Mouse (Mus musculus) small intestine, adult 2 months (tissue): ENCODE data around the gene Mpst. TPM values are rescaled to one million over a fixed set of nuclear protein-coding genes. Genes with fewer than 3 reads are reported as not detected.

Experiments used
- H3K27ac ChIP-seq: fragments of 200-500 bp; 2 replicates; pipeline ENCODE4 v1.5.1; 2012; ENCODE audit warnings: low read depth, low read length, control low read depth, inconsistent platforms; ENCODE audit not compliant: insufficient read depth
- H3K27me3 ChIP-seq: fragments of 200-500 bp; 2 replicates; pipeline ENCODE4 v1.6.1; 2012; ENCODE audit warnings: mild to moderate bottlenecking, moderate library complexity, low read length, inconsistent platforms; ENCODE audit not compliant: control insufficient read depth, insufficient read depth
- H3K36me3 ChIP-seq: fragments of 200-500 bp; 2 replicates; pipeline ENCODE4 v1.6.1; 2012; ENCODE audit warnings: mild to moderate bottlenecking, low read length, control low read depth, inconsistent platforms; ENCODE audit not compliant: control insufficient read depth, insufficient read depth
- H3K4me1 ChIP-seq: fragments of 200-500 bp; 2 replicates; pipeline ENCODE4 v1.6.1; 2012; ENCODE audit warnings: low read length, inconsistent platforms, mixed read lengths; ENCODE audit not compliant: control insufficient read depth, insufficient read depth, insufficient read length
- H3K4me3 ChIP-seq: fragments of 200-500 bp; 2 replicates; pipeline ENCODE4 v1.5.1; 2012; ENCODE audit warnings: low read depth, mild to moderate bottlenecking, control low read depth, inconsistent platforms, low read length, moderate library complexity
- CTCF ChIP-seq: fragments of 200-500 bp; IDR thresholded peaks from 2 replicates; pipeline ENCODE4 v1.5.1; 2012; ENCODE audit warnings: low read depth, mild to moderate bottlenecking, control low read depth, inconsistent platforms, low read length, moderate library complexity, mixed read lengths; ENCODE audit not compliant: insufficient replicate concordance, insufficient read length; ENCODE audit errors: extremely low read depth
- POLR2A ChIP-seq: fragments of 200-500 bp; IDR thresholded peaks from 2 replicates; pipeline ENCODE4 v1.6.1; 2012; ENCODE audit warnings: low read depth, mild to moderate bottlenecking, control low read depth, inconsistent platforms, low read length, moderate library complexity
- WGBS: fragments of 180-500 bp; shearing (Covaris S2); methylation state at CpG from one replicate; pipeline ENCODE4 v1.1.7; 2018; 5-methylcytosine and 5-hydroxymethylcytosine counted together
- polyA plus RNA-seq: library from polyadenylated mRNA; depleted of rRNA; stranded (reverse); fragments of >200 nt; gene quantifications from 2 replicates; pipeline ENCODE4 v1.2.3, GENCODE M21; 2012; rRNA removed

Mpst gene
- 115 and 177 TPM in 2 replicates for polyA plus RNA-seq

DNA sequence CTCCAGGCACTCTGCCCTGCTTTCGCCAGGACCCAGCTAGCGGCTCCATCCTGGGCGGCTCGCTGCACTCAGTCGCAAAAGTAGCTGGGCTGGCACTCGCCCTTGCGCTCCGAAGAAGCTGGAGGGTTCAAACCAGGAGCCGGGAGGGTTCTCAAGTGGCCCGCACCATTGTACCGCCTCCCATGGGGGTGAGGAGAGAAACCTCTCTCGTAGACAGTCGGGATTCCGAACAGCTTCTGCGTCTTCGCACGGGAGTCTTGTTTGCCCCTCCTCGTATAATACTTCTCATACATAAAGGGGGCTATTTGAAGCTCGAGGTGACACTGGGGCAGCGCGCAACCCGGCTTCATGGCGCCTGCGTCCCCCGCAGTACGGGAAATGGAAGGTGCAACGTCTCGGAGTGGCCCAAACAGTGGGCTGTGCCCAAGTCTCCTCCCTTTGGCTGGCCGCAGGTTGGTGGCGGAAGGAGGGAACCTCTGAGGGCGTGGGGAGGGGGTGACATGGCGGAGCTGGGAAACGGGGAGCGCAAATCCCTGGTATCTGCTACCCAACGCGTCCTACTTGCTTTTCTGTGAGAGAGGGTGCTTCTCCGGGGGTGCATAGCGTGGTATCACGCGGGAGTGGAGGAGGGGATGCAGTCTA, at the start of gene Mpst:
TSS of gene Mpst (plus strand) at position 124 of the 642 bp plus-strand sequence.
- H3K4me1 ChIP-seq, result peaks cover 51% of the 10 kb centered on the region
- H3K27me3 ChIP-seq, result no peaks in the 10 kb centered on the region
- WGBS, result under 1% methylated on average over 40 of the region's 40 CpGs
- H3K36me3 ChIP-seq, result no peaks in the 10 kb centered on the region
- H3K4me3 ChIP-seq, result peak within 1 kb of the TSS; percentile 88
- TF ChIP-seq CTCF (peak; percentile 5; the same call in 1 of the 2 replicates), POLR2A (peak; percentile 62; the same call in 1 of the 2 replicates)
- peak within 1 kb of the TSS; percentile 95 for H3K27ac ChIP-seq

DNA sequence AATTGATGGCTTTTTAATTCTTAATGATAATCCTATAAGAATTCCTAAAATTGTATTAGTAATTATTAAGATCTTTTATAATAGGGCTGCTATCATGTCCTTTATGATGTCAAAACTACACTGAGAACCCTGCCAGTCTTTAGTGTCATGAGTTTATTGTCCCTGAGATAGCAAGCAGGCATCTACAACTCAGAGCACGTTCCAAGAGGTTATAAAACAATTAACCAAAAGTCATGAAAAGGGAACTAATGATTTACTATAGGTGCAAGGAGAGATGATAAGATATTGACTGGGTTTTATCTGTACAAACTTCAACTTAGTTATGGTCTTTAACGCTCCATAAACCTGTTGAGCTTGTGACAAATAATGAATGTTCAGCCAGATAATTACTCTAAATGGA, 40.3 kb upstream of the Mpst start:
- no peak overlapping the region for H3K27ac ChIP-seq
- TF ChIP-seq CTCF, result no peak
- H3K27me3 ChIP-seq, result peaks cover 60% of the 10 kb centered on the region
- H3K4me3 ChIP-seq, result no peak overlapping the region
- no peaks in the 10 kb centered on the region for H3K36me3 ChIP-seq
- WGBS, result 12% methylated on average over 2 of the region's 2 CpGs
- no peaks in the 10 kb centered on the region for H3K4me1 ChIP-seq

DNA sequence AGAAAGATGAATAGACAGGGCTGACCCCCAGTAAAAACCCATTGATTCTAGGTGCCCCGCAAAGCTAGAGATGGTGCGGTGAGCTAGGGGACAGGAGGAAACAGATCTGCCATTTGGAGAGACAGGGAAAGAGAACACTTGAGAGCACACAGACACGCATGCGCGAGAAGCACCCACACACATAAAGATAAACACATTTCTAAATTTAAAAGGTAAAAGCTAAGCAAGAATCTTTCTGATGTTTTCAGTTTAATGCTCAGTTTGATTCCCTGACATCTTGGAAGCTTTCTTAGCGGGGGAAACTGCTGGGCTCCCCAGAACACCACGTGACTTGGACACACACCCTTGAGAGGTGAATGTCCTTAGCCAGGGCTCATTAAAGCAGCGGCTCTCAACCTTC, 39.3 kb upstream of the Mpst start:
- WGBS, result 63% methylated on average over 8 of the region's 8 CpGs
- H3K36me3 ChIP-seq, result no peaks in the 10 kb centered on the region
- TF ChIP-seq POLR2A (no peak), CTCF (no peak)
- no peak overlapping the region for H3K4me3 ChIP-seq
- no peaks in the 10 kb centered on the region for H3K4me1 ChIP-seq
- H3K27me3 ChIP-seq, result peaks cover 62% of the 10 kb centered on the region
- H3K27ac ChIP-seq, result no peak overlapping the region

- WGBS, result 69% methylated on average over 3 of the region's 3 CpGs
- Histone ChIP-seq H3K36me3 (no peaks in the 10 kb centered on the region), H3K4me1 (no peaks in the 10 kb centered on the region), H3K27ac (no peak overlapping the region), H3K27me3 (peaks cover 59% of the 10 kb centered on the region), H3K4me3 (no peak overlapping the region)
- TF ChIP-seq POLR2A (no peak), CTCF (no peak)
Measured at GRCm38 (mm10) chr15:78367811-78368210, 38.4 kb upstream of the Mpst start.

- Histone ChIP-seq H3K36me3 (no peaks in the 10 kb centered on the region), H3K27ac (no peak overlapping the region), H3K4me1 (no peaks in the 10 kb centered on the region), H3K4me3 (no peak overlapping the region), H3K27me3 (peaks cover 55% of the 10 kb centered on the region)
- TF ChIP-seq POLR2A (no peak), CTCF (peak; percentile 88; the same call in 1 of the 2 replicates)
- 4% methylated on average over 8 of the region's 8 CpGs for WGBS
Measured at GRCm38 (mm10) chr15:78368926-78369346, 37.3 kb upstream of the Mpst start.

DNA sequence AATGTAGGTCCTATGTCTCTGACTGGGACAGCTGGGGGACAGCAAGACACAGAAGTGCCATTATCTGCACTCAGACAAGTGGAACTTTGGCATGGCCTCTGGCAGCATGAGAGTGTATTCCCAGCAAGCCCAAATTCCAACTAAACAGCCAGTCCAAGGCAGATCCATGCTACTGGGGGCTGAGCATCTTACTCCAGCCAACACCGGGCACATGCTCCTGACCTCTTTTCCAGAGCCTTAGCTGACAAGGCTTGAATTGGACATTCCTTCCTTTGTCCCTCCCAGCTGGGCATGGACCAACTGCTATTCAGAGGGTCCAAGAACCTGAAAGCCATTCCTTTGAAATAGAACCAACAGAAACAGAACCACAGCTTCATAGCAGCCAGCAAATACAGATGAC, 36.6 kb upstream of the Mpst start:
- Histone ChIP-seq H3K4me1 (no peaks in the 10 kb centered on the region), H3K27ac (no peak overlapping the region), H3K27me3 (peaks cover 51% of the 10 kb centered on the region), H3K36me3 (no peaks in the 10 kb centered on the region), H3K4me3 (no peak overlapping the region)
- TF ChIP-seq CTCF (no peak), POLR2A (no peak)
- WGBS, result 85% methylated on average over 1 of the region's 1 CpGs

DNA sequence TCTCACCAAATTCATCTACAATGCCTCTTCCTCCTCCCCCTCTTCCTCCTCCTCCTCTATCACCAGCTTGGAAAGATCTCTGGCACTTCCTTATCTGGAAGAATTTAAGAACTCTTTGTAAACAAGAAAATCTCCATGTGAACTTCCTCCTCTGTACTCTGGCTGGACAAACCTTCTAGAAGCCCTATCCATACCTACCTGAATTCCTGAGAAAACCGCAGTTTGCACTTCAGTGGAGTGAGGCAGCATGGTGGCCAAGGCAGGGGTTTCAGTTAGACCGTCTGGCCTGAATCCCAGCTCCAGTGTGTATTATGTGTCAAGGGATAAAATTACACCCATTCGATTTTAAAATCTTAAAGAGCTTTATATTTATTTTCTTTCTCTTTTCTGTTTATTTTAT, 33.4 kb upstream of the Mpst start:
- H3K27ac ChIP-seq, result no peak overlapping the region
- no peak for TF ChIP-seq POLR2A
- TF ChIP-seq CTCF, result no peak
- no peaks in the 10 kb centered on the region for H3K36me3 ChIP-seq
- 48% methylated on average over 3 of the region's 3 CpGs for WGBS
- H3K4me1 ChIP-seq, result no peaks in the 10 kb centered on the region
- H3K4me3 ChIP-seq, result no peak overlapping the region
- peaks cover 53% of the 10 kb centered on the region for H3K27me3 ChIP-seq
